Mouse (Mus musculus) heart, postnatal 0 days (tissue): ENCODE data around the gene Mon1b.

Source experiments
- CTCF ChIP-seq: IDR thresholded peaks from 2 replicates; pipeline ENCODE4 v1.5.1; 2016; ENCODE audit warnings: antibody characterized with exemption, control low read depth, low read depth
- EP300 ChIP-seq: IDR thresholded peaks from 2 replicates; pipeline ENCODE4 v1.6.1; 2016; ENCODE audit warnings: antibody characterized with exemption, low read depth

DNA sequence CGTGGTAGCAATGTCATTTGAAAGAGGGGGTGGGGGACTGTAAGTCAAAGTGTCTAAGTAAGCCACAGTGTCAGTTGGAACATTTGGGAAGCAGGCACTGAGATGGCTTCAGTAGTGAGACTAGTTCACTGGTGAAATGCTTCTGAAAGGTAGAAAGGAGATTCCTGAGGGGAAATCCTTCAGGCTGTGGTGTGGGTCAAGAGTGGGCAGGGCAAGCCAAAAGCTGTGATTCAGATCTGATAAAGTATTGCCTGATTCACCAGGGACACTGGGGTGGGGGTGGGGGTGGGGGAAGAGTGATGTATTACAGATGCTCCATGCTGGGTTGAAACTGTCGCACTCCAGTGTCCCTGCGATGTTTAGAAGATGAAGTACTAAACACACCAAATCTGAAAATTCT is 39.2 kb downstream of the Mon1b start:
- TF ChIP-seq CTCF = no peak
- no peak for TF ChIP-seq EP300
